Mouse (Mus musculus) B cell, adult (primary cell): ENCODE data around the gene Olfr683. TPM values are rescaled to one million over a fixed set of nuclear protein-coding genes. Genes with fewer than 3 reads are reported as not detected.

Experiments used
- total RNA-seq: library from RNA; stranded (reverse); gene quantifications from 4 replicates; pipeline ENCODE4 v1.2.4, GENCODE M21; 2023; ENCODE audit not compliant: inconsistent age

Gene Olfr683
- total RNA-seq, result not detected in 4 replicates

DNA sequence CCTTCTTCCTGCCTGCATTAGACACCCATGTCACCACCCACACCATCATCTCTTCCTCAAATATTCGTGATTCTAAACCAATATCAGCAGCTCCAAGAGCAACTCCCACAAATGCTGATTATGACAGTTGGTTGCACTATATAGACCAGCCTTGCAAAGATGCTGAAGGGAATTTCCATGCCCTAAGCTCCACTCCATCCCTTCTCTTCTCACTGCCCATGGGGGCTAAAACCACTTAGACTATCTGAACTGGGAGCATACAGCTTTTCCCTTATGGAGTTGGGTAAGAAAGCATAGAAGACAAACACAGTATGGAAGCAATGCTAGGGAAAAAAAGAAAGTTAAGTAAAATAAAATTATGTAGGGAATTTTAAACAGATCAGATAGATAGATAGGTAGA, at the start of gene Olfr683:
Gene Olfr683, minus strand, starts transcription at position 101 of the 400 bp plus-strand sequence.

DNA sequence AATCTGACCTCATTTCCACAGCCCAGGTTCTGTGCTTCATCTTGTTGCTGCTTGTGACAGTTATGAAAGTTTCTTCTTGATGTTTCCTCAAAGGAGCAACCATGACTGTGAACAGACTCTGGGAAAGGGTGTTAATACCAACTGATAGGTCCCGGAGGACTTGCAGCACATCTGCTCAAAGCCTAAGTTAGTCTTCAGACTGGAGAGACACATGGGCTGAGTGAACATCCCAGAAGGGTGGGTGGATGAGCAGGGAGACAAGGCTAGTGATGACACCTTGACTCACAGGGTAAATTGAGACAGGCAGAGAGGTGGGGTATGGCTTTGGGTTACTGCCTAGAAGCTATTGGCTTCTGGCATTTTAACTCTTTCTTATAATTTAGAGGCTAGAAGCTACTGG, 39.1 kb upstream of the Olfr683 start, which contains the start of gene Olfr685:
Gene Olfr685, minus strand, starts transcription at position 101 of the 400 bp plus-strand sequence.

GRCm38 (mm10) chr7:105163553-105163952, 16.7 kb upstream of the Olfr683 start, which contains the start of gene Olfr684:
Gene Olfr684, minus strand, starts transcription at chr7:105163653.

DNA sequence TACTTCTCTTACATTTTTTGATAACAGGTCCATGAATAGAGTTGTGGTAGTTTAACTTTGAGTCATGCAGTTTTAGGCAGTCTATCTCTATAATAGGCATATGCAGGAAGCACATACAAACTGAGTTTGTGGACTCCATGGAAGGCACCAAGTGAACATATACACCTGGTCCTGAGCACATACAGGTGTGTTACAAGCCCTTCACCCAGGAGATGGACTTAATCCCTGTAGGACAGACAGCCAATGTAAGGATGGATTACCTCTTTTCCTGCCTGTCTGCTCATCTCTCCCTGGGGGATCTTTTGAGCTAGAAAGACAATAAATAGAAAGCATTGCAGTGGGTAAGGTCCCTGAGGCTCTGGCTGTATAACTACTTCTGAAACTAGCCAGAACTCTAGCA, 30.3 kb downstream of the Olfr683 start, which contains the start of gene Olfr681:
Gene Olfr681, plus strand, starts transcription at position 301 of the 400 bp plus-strand sequence.

GRCm38 (mm10) chr7:105092717-105093116, 54.1 kb downstream of the Olfr683 start, which contains the start of gene Olfr680-ps1:
Gene Olfr680-ps1, minus strand, starts transcription at chr7:105092817.

Other genes with a start within 250 kb of the Olfr683 start
- not detected in 4 replicates for gene Olfr667, start 225.5 kb downstream of the Olfr683 start, total RNA-seq
- not detected in 4 replicates for gene Olfr668, start 219.0 kb downstream of the Olfr683 start, total RNA-seq
- not detected in 4 replicates for gene Olfr669, start 212.8 kb downstream of the Olfr683 start, total RNA-seq
- gene Olfr670, start 184.4 kb downstream of the Olfr683 start, total RNA-seq, result not detected in 4 replicates
- gene Olfr671, start 167.9 kb downstream of the Olfr683 start, total RNA-seq, result not detected in 4 replicates
- gene Olfr672, start 145.0 kb downstream of the Olfr683 start, total RNA-seq, result not detected in 4 replicates
- gene Olfr675, start 118.6 kb downstream of the Olfr683 start, total RNA-seq, result not detected in 4 replicates
- not detected in 4 replicates for gene Olfr676, start 114.3 kb downstream of the Olfr683 start, total RNA-seq
- not detected in 4 replicates for gene Olfr677, start 95.6 kb downstream of the Olfr683 start, total RNA-seq
- not detected in 4 replicates for gene Olfr678, start 82.5 kb downstream of the Olfr683 start, total RNA-seq
- not detected in 4 replicates for gene Olfr679, start 65.8 kb downstream of the Olfr683 start, total RNA-seq
- not detected in 4 replicates for gene Olfr680-ps1, start 54.2 kb downstream of the Olfr683 start, total RNA-seq
- gene Olfr681, start 30.2 kb downstream of the Olfr683 start, total RNA-seq, result not detected in 4 replicates
- not detected in 4 replicates for gene Olfr684, start 16.6 kb upstream of the Olfr683 start, total RNA-seq
- not detected in 4 replicates for gene Olfr685, start 39.0 kb upstream of the Olfr683 start, total RNA-seq
- not detected in 4 replicates for gene Olfr686, start 60.5 kb upstream of the Olfr683 start, total RNA-seq
- not detected in 4 replicates for gene Olfr688, start 141.1 kb upstream of the Olfr683 start, total RNA-seq
- gene Olfr689, start 164.2 kb upstream of the Olfr683 start, total RNA-seq, result not detected in 4 replicates
- not detected in 4 replicates for gene Olfr690, start 187.1 kb upstream of the Olfr683 start, total RNA-seq
- not detected in 4 replicates for gene Olfr691, start 195.3 kb upstream of the Olfr683 start, total RNA-seq
- gene Olfr692, start 221.2 kb upstream of the Olfr683 start, total RNA-seq, result not detected in 4 replicates
- not detected in 4 replicates for gene Gm5901, start 228.0 kb upstream of the Olfr683 start, total RNA-seq